Mouse (Mus musculus) lung, postnatal 0 days (tissue): Measurements from ENCODE around the gene Nkx1-2. TPM values are rescaled to one million over a fixed set of nuclear protein-coding genes. Genes with fewer than 3 reads are reported as not detected.

Source experiments
- ATAC-seq: fragments of 200-750 bp; cut with Nextera tagmentation; 2 replicates; pipeline ENCODE4 v1.8.0; 2017; ENCODE audit warnings: moderate library complexity
- DNase-seq: peaks from one replicate; pipeline ENCODE4 v3.0.0-alpha.2; 2016; ENCODE audit warnings: low spot score
- H3K27ac ChIP-seq: fragments of 300-500 bp; sonication (generic); 2 replicates; pipeline ENCODE4 v1.5.1; 2014; ENCODE audit warnings: antibody characterized with exemption, mild to moderate bottlenecking, low read length, mixed read lengths
- H3K27me3 ChIP-seq: fragments of 300-500 bp; sonication (generic); replicated peaks from 2 replicates; pipeline ENCODE4 v1.6.1; 2014; ENCODE audit warnings: low read length, mixed read lengths; ENCODE audit not compliant: insufficient read depth
- H3K36me3 ChIP-seq: fragments of 300-500 bp; sonication (generic); 2 replicates; pipeline ENCODE4 v1.6.1; 2014; ENCODE audit warnings: low read length, mixed read lengths; ENCODE audit not compliant: insufficient read depth
- H3K4me1 ChIP-seq: fragments of 300-500 bp; sonication (generic); 2 replicates; pipeline ENCODE4 v1.6.1; 2014; ENCODE audit warnings: antibody characterized with exemption, low read depth, low read length, mixed read lengths; ENCODE audit not compliant: insufficient read depth
- H3K4me2 ChIP-seq: fragments of 300-500 bp; sonication (generic); replicated peaks from 2 replicates; pipeline ENCODE4 v1.6.1; 2014; ENCODE audit warnings: low read depth, mild to moderate bottlenecking, low read length, moderate library complexity, mixed read lengths
- H3K4me3 ChIP-seq: fragments of 300-500 bp; sonication (generic); 2 replicates; pipeline ENCODE4 v1.5.1; 2014; ENCODE audit warnings: low read depth, low read length
- H3K9ac ChIP-seq: fragments of 300-500 bp; sonication (generic); replicated peaks from 2 replicates; pipeline ENCODE4 v1.6.1; 2014; ENCODE audit warnings: low read depth, mild to moderate bottlenecking
- H3K9me3 ChIP-seq: fragments of 300-500 bp; sonication (generic); 2 replicates; pipeline ENCODE4 v1.6.1; 2016; ENCODE audit warnings: low read length, mixed read lengths
- CTCF ChIP-seq: IDR thresholded peaks from 2 replicates; pipeline ENCODE4 v1.5.1; 2016; ENCODE audit warnings: antibody characterized with exemption, mild to moderate bottlenecking
- EP300 ChIP-seq: IDR thresholded peaks from 2 replicates; pipeline ENCODE4 v1.6.1; 2016; ENCODE audit warnings: antibody characterized with exemption, mild to moderate bottlenecking, control low read depth
- WGBS: fragments of 180-500 bp; shearing (Covaris S2); extraction: QIAGEN DNeasy Blood & Tissue Kit; methylation state at CpG from one replicate; pipeline ENCODE4 v1.1.7; 2014; 5-methylcytosine and 5-hydroxymethylcytosine counted together
- polyA plus RNA-seq: library from polyadenylated mRNA; unstranded; fragments of >200 nt; fragmentation: Nextera tagmentation; extraction: Ambion mirVana; gene quantifications from 2 replicates; pipeline ENCODE4 v1.2.1, GENCODE M21; 2015

Gene Nkx1-2
- polyA plus RNA-seq, 1 experiment from 2014 or later = not detected

- peak; percentile 95 for DNase-seq
- under 1% methylated on average over 27 of the region's 27 CpGs for WGBS
- Histone ChIP-seq H3K9ac (no peak overlapping the region), H3K4me3 (peak overlapping the region; percentile 41), H3K27me3 (no peaks in the 10 kb centered on the region), H3K36me3 (no peaks in the 10 kb centered on the region), H3K4me2 (peak overlapping the region; percentile 87), H3K9me3 (no peaks in the 10 kb centered on the region), H3K27ac (no peak overlapping the region), H3K4me1 (no peaks in the 10 kb centered on the region)
- ATAC-seq = peak; percentile 96
- no peak for TF ChIP-seq EP300
- TF ChIP-seq CTCF = peak; percentile 96
These were observed 47.9 kb downstream of the Nkx1-2 start for GRCm38 (mm10) chr7:132551351-132552126.

DNA sequence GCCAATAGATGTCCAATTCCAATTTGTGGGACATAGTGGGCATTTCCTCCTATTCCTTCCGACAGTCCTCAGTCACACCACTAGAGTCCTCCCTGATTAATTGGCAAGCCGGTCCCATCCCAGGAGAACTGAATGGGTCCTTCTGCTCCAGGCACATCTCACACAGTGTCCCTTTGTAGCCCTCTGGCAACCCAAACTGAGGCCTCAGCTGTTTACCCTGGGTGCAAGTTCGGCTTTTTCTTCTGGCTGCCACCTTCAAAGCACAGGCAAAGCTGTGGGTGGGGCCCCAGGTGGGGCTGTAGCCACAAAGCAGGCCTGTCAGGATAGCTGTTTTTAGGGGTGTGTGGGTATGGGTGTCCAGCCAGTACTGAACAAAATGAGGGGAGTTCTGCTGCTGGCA lies 52.3 kb downstream of the Nkx1-2 start:
- Histone ChIP-seq H3K4me2 (no peak overlapping the region), H3K27ac (no peak overlapping the region), H3K4me3 (no peak overlapping the region), H3K9ac (no peak overlapping the region), H3K36me3 (no peaks in the 10 kb centered on the region), H3K9me3 (no peaks in the 10 kb centered on the region), H3K4me1 (no peaks in the 10 kb centered on the region), H3K27me3 (no peaks in the 10 kb centered on the region)
- 74% methylated on average over 3 of the region's 3 CpGs for WGBS
- DNase-seq = no peak
- no peak for ATAC-seq
- no peak for TF ChIP-seq CTCF
- no peak for TF ChIP-seq EP300

Other genes starting within 250 kb of the Nkx1-2 start
- 214 and 233 TPM in 2 replicates for gene Oat, start 23.2 kb downstream of the Nkx1-2 start, polyA plus RNA-seq
- gene Lhpp, start 11.0 kb upstream of the Nkx1-2 start, polyA plus RNA-seq = 5.9 and 7.6 TPM in 2 replicates
- 27.2 and 31.2 TPM in 2 replicates for gene Fam53b, start 214.2 kb upstream of the Nkx1-2 start, polyA plus RNA-seq